Mouse (Mus musculus) frontal cortex, adult (tissue): ENCODE measurements around the gene Ppm1e.
"Not testable (repeated sequence)": the region's sequence is repeated elsewhere in the genome, so short reads cannot be mapped to it uniquely, and the experiment has no call there.

Source experiments
- ATAC-seq: cut with Nextera tagmentation; 2 replicates; pipeline ENCODE4 v1.9.2; 2017; ENCODE audit warnings: mild to moderate bottlenecking, moderate library complexity, mixed read lengths; ENCODE audit not compliant: low TSS enrichment

Ppm1e gene

GRCm38 (mm10) chr11:87309329-87310074, 49.3 kb downstream of the Ppm1e start:
- ATAC-seq = peak; percentile 81

- peak; percentile 54; the same call in 1 of the 2 replicates for ATAC-seq
Measured at GRCm38 (mm10) chr11:87299066-87299465, 59.8 kb downstream of the Ppm1e start.

- ATAC-seq = peak; percentile 50; the same call in 1 of the 2 replicates
Measured at GRCm38 (mm10) chr11:87296467-87296866, 62.4 kb downstream of the Ppm1e start.

GRCm38 (mm10) chr11:87295636-87296035, 63.2 kb downstream of the Ppm1e start:
- ATAC-seq = no peak

- no peak for ATAC-seq
Measured at GRCm38 (mm10) chr11:87289313-87289712, 69.5 kb downstream of the Ppm1e start.

- ATAC-seq = no peak
Measured at GRCm38 (mm10) chr11:87286194-87286593, 72.6 kb downstream of the Ppm1e start.

GRCm38 (mm10) chr11:87281907-87282475, 76.8 kb downstream of the Ppm1e start:
- ATAC-seq = no peak

- no peak for ATAC-seq
Measured at GRCm38 (mm10) chr11:87279461-87279860, 79.4 kb downstream of the Ppm1e start.

- peak; percentile 85 for ATAC-seq
Measured at GRCm38 (mm10) chr11:87278807-87279206, 80.0 kb downstream of the Ppm1e start.

- ATAC-seq = no peak
Measured at GRCm38 (mm10) chr11:87276240-87276985, 82.4 kb downstream of the Ppm1e start.

GRCm38 (mm10) chr11:87275420-87276048, 83.3 kb downstream of the Ppm1e start:
- ATAC-seq = no peak

GRCm38 (mm10) chr11:87272725-87273124, 86.1 kb downstream of the Ppm1e start:
- ATAC-seq = peak; percentile 62; the same call in 1 of the 2 replicates

GRCm38 (mm10) chr11:87271479-87271878, 87.3 kb downstream of the Ppm1e start:
- no peak for ATAC-seq

- ATAC-seq = no peak
Measured at GRCm38 (mm10) chr11:87270958-87271357, 87.9 kb downstream of the Ppm1e start.

- no peak for ATAC-seq
Measured at GRCm38 (mm10) chr11:87270446-87270845, 88.4 kb downstream of the Ppm1e start.

GRCm38 (mm10) chr11:87268803-87269202, 90.0 kb downstream of the Ppm1e start:
- no peak for ATAC-seq

GRCm38 (mm10) chr11:87266246-87266645, 92.6 kb downstream of the Ppm1e start:
- no peak for ATAC-seq

GRCm38 (mm10) chr11:87263946-87264345, 94.9 kb downstream of the Ppm1e start:
- ATAC-seq = no peak

- ATAC-seq = not testable (repeated sequence)
Measured at GRCm38 (mm10) chr11:87261705-87262104, 97.1 kb downstream of the Ppm1e start.

- no peak for ATAC-seq
Measured at GRCm38 (mm10) chr11:87259792-87260191, 99.0 kb downstream of the Ppm1e start.

GRCm38 (mm10) chr11:87257282-87257681, 101.5 kb downstream of the Ppm1e start:
- ATAC-seq = no peak

- no peak for ATAC-seq
Measured at GRCm38 (mm10) chr11:87254149-87254548, 104.7 kb downstream of the Ppm1e start.
